Mouse (Mus musculus): ENCODE results near the gene Gm12185. TPM values are rescaled to one million over a fixed set of nuclear protein-coding genes. Genes with fewer than 3 reads are reported as not detected.

The Gm12185 gene
- total and polyA plus RNA-seq, 2 experiments from 2014 or later: not detected

DNA sequence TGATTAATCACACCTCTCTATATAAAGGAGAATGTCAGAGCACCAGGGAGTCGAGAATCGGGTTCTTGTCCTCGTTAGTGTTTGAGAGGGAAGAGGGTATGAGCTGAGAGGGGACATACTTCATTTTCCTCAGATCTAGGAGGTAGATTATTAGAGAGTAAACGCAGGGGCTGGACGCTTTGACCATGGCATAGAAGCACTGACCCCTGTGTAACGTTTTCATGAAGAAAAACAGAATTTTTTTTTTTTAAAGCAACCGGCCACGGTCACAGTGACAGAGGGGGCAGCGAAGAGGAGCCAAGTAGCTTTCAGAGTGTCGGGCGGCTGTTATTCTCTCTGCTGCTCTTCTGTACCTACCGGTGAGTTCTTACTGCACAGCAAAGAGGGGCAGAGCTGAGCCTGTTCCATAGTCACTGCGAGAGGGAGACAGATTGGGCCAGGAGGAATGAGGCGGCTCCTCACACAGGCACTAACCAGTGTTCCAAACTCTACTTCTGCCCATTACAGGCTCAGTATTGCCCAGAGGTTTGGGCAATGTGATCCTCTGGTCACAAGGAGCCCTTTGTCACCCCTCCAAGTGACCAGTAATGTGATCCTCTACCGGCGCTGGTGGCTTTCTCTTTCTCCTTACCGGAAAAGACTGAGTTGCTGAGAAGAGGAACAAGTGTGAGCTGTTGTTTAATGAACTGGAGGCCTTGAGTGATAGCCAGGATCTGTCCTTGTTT lies 120.0 kb downstream of the Gm12185 start:
- H3K36me3 ChIP-seq (ENCODE audit: insufficient read depth): no peaks in the 10 kb centered on the region
- TF ChIP-seq CTCF (IDR thresholded peaks at IDR 0.05; ENCODE audit: low read depth): no peak
- H3K4me2 ChIP-seq (ENCODE audit: low read depth): peak overlapping the region; percentile 68
- WGBS: 10% methylated on average over 17 of the region's 17 CpGs
- peak; percentile 39 for ATAC-seq
- H3K9me3 ChIP-seq (ENCODE audit: low read length): no peaks in the 10 kb centered on the region
- DNase-seq: no peak
- peak overlapping the region; percentile 39 for H3K4me3 ChIP-seq (ENCODE audit: low read depth, low read length)
- H3K9ac ChIP-seq: peak overlapping the region; percentile 55
- no peaks in the 10 kb centered on the region for H3K27me3 ChIP-seq (ENCODE audit: insufficient read depth, low read length)
- no peaks in the 10 kb centered on the region for H3K4me1 ChIP-seq (ENCODE audit: insufficient read depth)
- peak overlapping the region; percentile 29; the same call in 1 of the 2 replicates for H3K27ac ChIP-seq (ENCODE audit: low read depth, low read length)

DNA sequence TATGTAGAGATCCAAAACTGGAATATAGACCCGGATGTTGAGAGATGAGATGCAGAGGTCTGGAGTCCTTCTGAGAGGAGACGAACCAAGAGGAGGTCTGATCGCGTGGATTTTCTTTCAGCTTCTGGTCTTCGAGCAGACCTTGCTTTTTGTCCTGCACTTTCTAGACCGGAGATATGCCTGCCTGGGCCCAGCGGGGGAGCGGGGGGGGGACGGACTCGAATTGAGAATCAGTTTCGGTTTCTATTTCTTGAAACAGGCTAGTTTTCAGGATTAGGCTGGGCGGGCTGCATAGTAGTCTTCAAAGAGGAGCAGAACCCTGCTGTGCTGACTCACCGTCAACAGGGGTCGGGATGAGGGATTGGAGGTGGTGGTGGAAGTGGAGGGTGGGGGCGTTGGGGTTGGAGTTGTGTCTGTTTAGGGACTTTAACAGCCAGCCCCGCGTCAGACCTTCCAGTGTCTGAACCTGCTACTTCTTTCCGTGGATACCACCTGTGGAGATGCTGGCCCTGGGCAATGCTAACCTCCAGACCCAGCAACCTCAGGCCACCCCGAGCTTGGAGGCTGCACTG lies 120.7 kb downstream of the Gm12185 start, which contains the start of gene Irgm1:
TSS of gene Irgm1 (minus strand) at position 483 of the 572 bp plus-strand sequence.
- Histone ChIP-seq H3K4me2 (ENCODE audit: low read depth) (peak within 1 kb of the TSS; percentile 68), H3K9me3 (ENCODE audit: low read length) (no peaks in the 10 kb centered on the region), H3K27me3 (ENCODE audit: insufficient read depth, low read length) (no peaks in the 10 kb centered on the region), H3K27ac (ENCODE audit: low read depth, low read length) (peak within 1 kb of the TSS; percentile 29; the same call in 1 of the 2 replicates), H3K36me3 (ENCODE audit: insufficient read depth) (no peaks in the 10 kb centered on the region), H3K4me1 (ENCODE audit: insufficient read depth) (no peaks in the 10 kb centered on the region), H3K9ac (peak within 1 kb of the TSS; percentile 55), H3K4me3 (ENCODE audit: low read depth, low read length) (peak within 1 kb of the TSS; percentile 39)
- DNase-seq (peak; percentile 41), ATAC-seq (peak; percentile 49)
- TF ChIP-seq CTCF (IDR thresholded peaks at IDR 0.05; ENCODE audit: low read depth): no peak; the same call in 1 of the 2 replicates
- 2% methylated on average over 19 of the region's 19 CpGs for WGBS

DNA sequence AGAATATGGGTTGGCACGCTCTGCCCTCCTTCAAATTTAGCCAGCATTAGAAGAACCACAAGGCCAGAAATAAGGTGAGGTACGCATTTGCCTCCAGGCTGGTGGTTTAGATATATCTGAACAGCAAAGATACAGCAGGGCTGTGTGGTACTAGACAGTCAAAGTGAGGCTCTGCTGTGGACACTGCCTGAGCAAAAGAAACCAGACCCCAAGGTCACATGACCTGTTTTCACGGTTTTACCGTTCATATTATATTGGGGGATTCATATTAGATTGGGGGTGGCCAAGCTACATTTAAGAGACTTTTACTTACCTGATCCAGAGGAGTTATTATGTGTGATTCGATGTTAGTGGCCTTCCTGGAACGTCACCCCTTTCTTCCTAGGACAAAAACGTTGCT lies 121.2 kb downstream of the Gm12185 start:
- ATAC-seq (no peak), DNase-seq (no peak)
- H3K27me3 ChIP-seq (ENCODE audit: insufficient read depth, low read length): no peaks in the 10 kb centered on the region
- no peaks in the 10 kb centered on the region for H3K4me1 ChIP-seq (ENCODE audit: insufficient read depth)
- TF ChIP-seq CTCF (IDR thresholded peaks at IDR 0.05; ENCODE audit: low read depth): no peak
- H3K4me2 ChIP-seq (ENCODE audit: low read depth): peak overlapping the region; percentile 68
- no peak overlapping the region for H3K27ac ChIP-seq (ENCODE audit: low read depth, low read length)
- 39% methylated on average over 7 of the region's 7 CpGs for WGBS
- no peaks in the 10 kb centered on the region for H3K36me3 ChIP-seq (ENCODE audit: insufficient read depth)
- H3K9me3 ChIP-seq (ENCODE audit: low read length): no peaks in the 10 kb centered on the region
- H3K9ac ChIP-seq: peak overlapping the region; percentile 55
- H3K4me3 ChIP-seq (ENCODE audit: low read depth, low read length): peak overlapping the region; percentile 39

DNA sequence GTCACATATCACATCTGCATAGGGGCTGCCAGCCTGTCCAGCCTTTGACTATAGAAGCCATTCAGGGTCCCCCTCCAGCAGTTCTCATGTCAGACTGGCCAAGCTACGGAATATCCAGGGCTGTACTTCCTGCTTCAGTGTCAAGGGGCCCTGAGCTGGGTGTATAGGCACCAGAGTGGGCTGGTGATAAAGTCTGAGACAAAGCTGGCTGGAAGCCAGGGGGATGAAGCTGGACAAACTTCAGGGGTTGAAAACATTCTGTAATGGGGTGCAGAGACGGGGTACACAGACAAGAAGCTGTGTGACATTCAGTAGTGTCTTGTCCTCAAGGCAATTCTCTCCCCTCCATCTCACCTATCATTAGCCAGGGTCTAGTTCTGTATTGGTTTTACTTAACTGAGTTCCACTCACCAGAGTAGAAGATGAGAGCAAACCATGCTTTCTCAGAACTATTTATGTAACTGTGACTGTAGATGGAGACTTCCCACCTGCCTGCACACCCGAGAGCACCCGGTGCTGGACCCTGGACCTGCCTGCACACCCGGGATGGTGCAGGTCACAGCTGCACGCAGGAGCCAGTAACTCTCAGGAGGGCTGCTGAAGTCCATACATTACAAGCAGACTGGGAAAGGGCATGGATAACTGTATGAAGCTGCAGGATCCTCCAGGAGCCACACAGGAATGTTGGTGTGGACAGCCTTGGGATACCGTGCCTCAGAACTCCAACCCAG lies 122.5 kb downstream of the Gm12185 start:
- no peak for ATAC-seq
- H3K9me3 ChIP-seq (ENCODE audit: low read length): no peaks in the 10 kb centered on the region
- DNase-seq: no peak
- 0 out of 2 replicates have a peak overlapping the region, but pooled peaks have one; percentile 10 for H3K4me2 ChIP-seq (ENCODE audit: low read depth)
- no peaks in the 10 kb centered on the region for H3K4me1 ChIP-seq (ENCODE audit: insufficient read depth)
- no peaks in the 10 kb centered on the region for H3K27me3 ChIP-seq (ENCODE audit: insufficient read depth, low read length)
- H3K4me3 ChIP-seq (ENCODE audit: low read depth, low read length): no peak overlapping the region
- no peaks in the 10 kb centered on the region for H3K36me3 ChIP-seq (ENCODE audit: insufficient read depth)
- no peak overlapping the region for H3K27ac ChIP-seq (ENCODE audit: low read depth, low read length)
- WGBS: 76% methylated on average over 7 of the region's 7 CpGs
- H3K9ac ChIP-seq: no peak overlapping the region
- TF ChIP-seq CTCF (IDR thresholded peaks at IDR 0.05; ENCODE audit: low read depth): no peak

DNA sequence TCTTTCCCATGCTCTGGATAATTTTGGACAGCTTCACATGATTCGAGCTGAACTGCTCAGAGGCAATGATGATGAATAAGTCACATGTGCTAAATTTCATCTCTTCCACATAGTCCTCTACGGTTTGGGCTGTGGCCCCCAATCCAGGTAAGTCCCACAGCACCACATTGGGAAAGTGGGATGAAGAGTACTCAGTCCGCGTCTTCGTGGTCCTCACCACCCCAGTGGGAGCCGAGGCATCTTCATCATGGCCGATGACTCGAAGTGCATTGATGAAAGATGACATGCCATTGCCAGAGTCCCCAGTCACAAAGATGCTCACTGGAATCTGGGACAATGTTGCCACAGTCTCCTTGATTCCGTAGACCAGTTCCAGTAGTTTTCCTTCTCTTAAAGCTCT lies 125.5 kb downstream of the Gm12185 start:
- Histone ChIP-seq H3K27ac (ENCODE audit: low read depth, low read length) (no peak overlapping the region), H3K36me3 (ENCODE audit: insufficient read depth) (no peaks in the 10 kb centered on the region), H3K27me3 (ENCODE audit: insufficient read depth, low read length) (no peaks in the 10 kb centered on the region), H3K4me2 (ENCODE audit: low read depth) (no peak overlapping the region), H3K9ac (no peak overlapping the region), H3K4me1 (ENCODE audit: insufficient read depth) (no peaks in the 10 kb centered on the region), H3K4me3 (ENCODE audit: low read depth, low read length) (no peak overlapping the region), H3K9me3 (ENCODE audit: low read length) (no peaks in the 10 kb centered on the region)
- 97% methylated on average over 9 of the region's 9 CpGs for WGBS
- no peak for ATAC-seq
- no peak for TF ChIP-seq CTCF (IDR thresholded peaks at IDR 0.05; ENCODE audit: low read depth)
- DNase-seq: no peak

DNA sequence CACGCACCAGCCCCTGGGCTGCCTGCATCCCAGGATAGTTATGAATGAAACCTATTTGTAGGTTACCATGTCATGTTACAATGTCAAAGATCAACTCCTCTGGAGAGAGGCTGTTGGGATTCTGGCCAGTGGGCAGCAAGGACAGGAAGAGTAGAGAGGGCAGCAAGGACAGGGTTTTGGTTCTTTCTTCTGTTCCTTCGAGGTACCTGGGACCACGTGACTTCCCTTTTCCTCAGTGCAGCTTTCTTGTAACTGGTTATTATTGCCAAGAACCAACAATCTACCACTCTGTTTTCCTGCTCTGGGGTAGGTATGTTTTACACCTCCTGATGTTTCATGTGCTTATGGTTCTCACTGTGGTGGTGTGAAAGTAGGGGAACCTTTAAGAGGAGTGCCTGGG lies 128.2 kb downstream of the Gm12185 start:
- H3K27ac ChIP-seq (ENCODE audit: low read depth, low read length): no peak overlapping the region
- no peaks in the 10 kb centered on the region for H3K36me3 ChIP-seq (ENCODE audit: insufficient read depth)
- H3K4me1 ChIP-seq (ENCODE audit: insufficient read depth): no peaks in the 10 kb centered on the region
- H3K9ac ChIP-seq: no peak overlapping the region
- DNase-seq: no peak
- H3K9me3 ChIP-seq (ENCODE audit: low read length): no peaks in the 10 kb centered on the region
- H3K4me3 ChIP-seq (ENCODE audit: low read depth, low read length): no peak overlapping the region
- no peak for TF ChIP-seq CTCF (IDR thresholded peaks at IDR 0.05; ENCODE audit: low read depth)
- WGBS: 85% methylated on average over 3 of the region's 3 CpGs
- no peak overlapping the region for H3K4me2 ChIP-seq (ENCODE audit: low read depth)
- no peaks in the 10 kb centered on the region for H3K27me3 ChIP-seq (ENCODE audit: insufficient read depth, low read length)
- no peak for ATAC-seq
